Mouse (Mus musculus): ENCODE measurements around the gene Tmem185b.
A peak's percentile ranks its signal among the peaks of the same experiment; 100 is the strongest.

- TF ChIP-seq POLR2A (IDR thresholded peaks at IDR 0.05; ENCODE audit: insufficient read depth, low read depth, low read length) (no peak), CTCF (IDR thresholded peaks at IDR 0.05) (peak; percentile 97), EP300 (IDR thresholded peaks at IDR 0.05; ENCODE audit: insufficient read depth, low read depth, low read length) (0 out of 2 replicates have a peak, but pooled peaks have one; percentile 64)
These were observed 22.8 kb downstream of the Tmem185b start for GRCm38 (mm10) chr1:119548668-119549326.

Data from heart, adult 2 months (tissue).